Mouse (Mus musculus): ENCODE measurements around the gene Acss1. TPM values are rescaled to one million over a fixed set of nuclear protein-coding genes. Genes with fewer than 3 reads are reported as not detected.

The Acss1 gene
- polyA plus RNA-seq, 1 experiment, result 151 TPM

GRCm38 (mm10) chr2:150660049-150660448 is 8.3 kb downstream of the Acss1 start:
- H3K27ac ChIP-seq (ENCODE audit: insufficient read depth, low read depth, low read length), result no peak overlapping the region
- peaks cover 15% of the 10 kb centered on the region for H3K36me3 ChIP-seq (ENCODE audit: control insufficient read depth, insufficient read depth, low read length)
- H3K4me3 ChIP-seq (ENCODE audit: low read depth, low read length), result no peak overlapping the region
- no peaks in the 10 kb centered on the region for H3K27me3 ChIP-seq (ENCODE audit: control insufficient read depth, insufficient read depth, low read length)
- no peak for TF ChIP-seq CTCF (IDR thresholded peaks at IDR 0.05; ENCODE audit: extremely low read depth, insufficient read length, insufficient replicate concordance, low read depth, low read length)
- no peak for TF ChIP-seq POLR2A (IDR thresholded peaks at IDR 0.05; ENCODE audit: low read depth, low read length)
- WGBS, result 63% methylated on average over 4 of the region's 4 CpGs
- peaks cover 8% of the 10 kb centered on the region for H3K4me1 ChIP-seq (ENCODE audit: control insufficient read depth, insufficient read depth, insufficient read length, low read length)

GRCm38 (mm10) chr2:150656975-150657768 is 11.1 kb downstream of the Acss1 start:
- no peaks in the 10 kb centered on the region for H3K27me3 ChIP-seq (ENCODE audit: control insufficient read depth, insufficient read depth, low read length)
- peaks cover 15% of the 10 kb centered on the region for H3K36me3 ChIP-seq (ENCODE audit: control insufficient read depth, insufficient read depth, low read length)
- no peak for TF ChIP-seq POLR2A (IDR thresholded peaks at IDR 0.05; ENCODE audit: low read depth, low read length)
- TF ChIP-seq CTCF (IDR thresholded peaks at IDR 0.05; ENCODE audit: extremely low read depth, insufficient read length, insufficient replicate concordance, low read depth, low read length), result no peak
- no peak overlapping the region for H3K4me3 ChIP-seq (ENCODE audit: low read depth, low read length)
- peaks cover 4% of the 10 kb centered on the region; the same call in 1 of the 2 replicates for H3K4me1 ChIP-seq (ENCODE audit: control insufficient read depth, insufficient read depth, insufficient read length, low read length)
- 23% methylated on average over 8 of the region's 8 CpGs for WGBS
- H3K27ac ChIP-seq (ENCODE audit: insufficient read depth, low read depth, low read length), result no peak overlapping the region

- Histone ChIP-seq H3K4me1 (ENCODE audit: control insufficient read depth, insufficient read depth, insufficient read length, low read length) (peaks cover 2% of the 10 kb centered on the region; the same call in 1 of the 2 replicates), H3K27me3 (ENCODE audit: control insufficient read depth, insufficient read depth, low read length) (no peaks in the 10 kb centered on the region)
- WGBS, result 71% methylated on average over 3 of the region's 3 CpGs
Observed at GRCm38 (mm10) chr2:150656112-150656511, 12.2 kb downstream of the Acss1 start.

GRCm38 (mm10) chr2:150655290-150655689 is 13.0 kb downstream of the Acss1 start:
- Histone ChIP-seq H3K4me1 (ENCODE audit: control insufficient read depth, insufficient read depth, insufficient read length, low read length) (peaks cover 2% of the 10 kb centered on the region; the same call in 1 of the 2 replicates), H3K4me3 (ENCODE audit: low read depth, low read length) (no peak overlapping the region), H3K36me3 (ENCODE audit: control insufficient read depth, insufficient read depth, low read length) (peaks cover 15% of the 10 kb centered on the region), H3K27ac (ENCODE audit: insufficient read depth, low read depth, low read length) (no peak overlapping the region), H3K27me3 (ENCODE audit: control insufficient read depth, insufficient read depth, low read length) (no peaks in the 10 kb centered on the region)
- TF ChIP-seq POLR2A (IDR thresholded peaks at IDR 0.05; ENCODE audit: low read depth, low read length), result no peak
- no peak for TF ChIP-seq CTCF (IDR thresholded peaks at IDR 0.05; ENCODE audit: extremely low read depth, insufficient read length, insufficient replicate concordance, low read depth, low read length)
- 52% methylated on average over 6 of the region's 6 CpGs for WGBS

More at GRCm38 (mm10) chr2:150656112-150656511, 12.2 kb downstream of the Acss1 start:
- TF ChIP-seq CTCF (IDR thresholded peaks at IDR 0.05; ENCODE audit: extremely low read depth, insufficient read length, insufficient replicate concordance, low read depth, low read length), result no peak
- TF ChIP-seq POLR2A (IDR thresholded peaks at IDR 0.05; ENCODE audit: low read depth, low read length), result no peak
- peaks cover 15% of the 10 kb centered on the region for H3K36me3 ChIP-seq (ENCODE audit: control insufficient read depth, insufficient read depth, low read length)
- no peak overlapping the region for H3K27ac ChIP-seq (ENCODE audit: insufficient read depth, low read depth, low read length)
- no peak overlapping the region for H3K4me3 ChIP-seq (ENCODE audit: low read depth, low read length)

GRCm38 (mm10) chr2:150654814-150655213 is 13.5 kb downstream of the Acss1 start:
- no peak for TF ChIP-seq POLR2A (IDR thresholded peaks at IDR 0.05; ENCODE audit: low read depth, low read length)
- no peak for TF ChIP-seq CTCF (IDR thresholded peaks at IDR 0.05; ENCODE audit: extremely low read depth, insufficient read length, insufficient replicate concordance, low read depth, low read length)
- Histone ChIP-seq H3K27ac (ENCODE audit: insufficient read depth, low read depth, low read length) (no peak overlapping the region), H3K36me3 (ENCODE audit: control insufficient read depth, insufficient read depth, low read length) (peaks cover 12% of the 10 kb centered on the region), H3K4me3 (ENCODE audit: low read depth, low read length) (no peak overlapping the region), H3K27me3 (ENCODE audit: control insufficient read depth, insufficient read depth, low read length) (no peaks in the 10 kb centered on the region), H3K4me1 (ENCODE audit: control insufficient read depth, insufficient read depth, insufficient read length, low read length) (peaks cover 2% of the 10 kb centered on the region; the same call in 1 of the 2 replicates)
- WGBS, result 88% methylated on average over 2 of the region's 2 CpGs

GRCm38 (mm10) chr2:150651366-150651765 is 16.9 kb downstream of the Acss1 start:
- WGBS, result 54% methylated on average over 9 of the region's 9 CpGs
- no peaks in the 10 kb centered on the region; the same call in 1 of the 2 replicates for H3K4me1 ChIP-seq (ENCODE audit: control insufficient read depth, insufficient read depth, insufficient read length, low read length)
- TF ChIP-seq POLR2A (IDR thresholded peaks at IDR 0.05; ENCODE audit: low read depth, low read length), result no peak
- no peak for TF ChIP-seq CTCF (IDR thresholded peaks at IDR 0.05; ENCODE audit: extremely low read depth, insufficient read length, insufficient replicate concordance, low read depth, low read length)
- H3K4me3 ChIP-seq (ENCODE audit: low read depth, low read length), result no peak overlapping the region
- no peak overlapping the region for H3K27ac ChIP-seq (ENCODE audit: insufficient read depth, low read depth, low read length)
- no peaks in the 10 kb centered on the region for H3K36me3 ChIP-seq (ENCODE audit: control insufficient read depth, insufficient read depth, low read length)
- no peaks in the 10 kb centered on the region for H3K27me3 ChIP-seq (ENCODE audit: control insufficient read depth, insufficient read depth, low read length)

- no peak overlapping the region for H3K4me3 ChIP-seq (ENCODE audit: low read depth, low read length)
- no peak overlapping the region for H3K27ac ChIP-seq (ENCODE audit: insufficient read depth, low read depth, low read length)
- no peaks in the 10 kb centered on the region for H3K27me3 ChIP-seq (ENCODE audit: control insufficient read depth, insufficient read depth, low read length)
- WGBS, result 83% methylated on average over 7 of the region's 7 CpGs
- no peaks in the 10 kb centered on the region for H3K36me3 ChIP-seq (ENCODE audit: control insufficient read depth, insufficient read depth, low read length)
- TF ChIP-seq POLR2A (IDR thresholded peaks at IDR 0.05; ENCODE audit: low read depth, low read length), result no peak
- TF ChIP-seq CTCF (IDR thresholded peaks at IDR 0.05; ENCODE audit: extremely low read depth, insufficient read length, insufficient replicate concordance, low read depth, low read length), result no peak
- H3K4me1 ChIP-seq (ENCODE audit: control insufficient read depth, insufficient read depth, insufficient read length, low read length), result 0 out of 2 replicates have a peak, but pooled peaks cover under 1% of the 10 kb centered on the region
Observed at GRCm38 (mm10) chr2:150650511-150651074, 17.7 kb downstream of the Acss1 start.
